Mouse (Mus musculus) left cerebral cortex, adult 18-20 months (tissue): Measurements from ENCODE around the gene Six1. TPM values are rescaled to one million over a fixed set of nuclear protein-coding genes. Genes with fewer than 3 reads are reported as not detected.
"Not testable (repeated sequence)": the region's sequence is repeated elsewhere in the genome, so short reads cannot be mapped to it uniquely, and the experiment has no call there.

Source experiments
- DNase-seq, 2 experiments: peaks; one replicate each; pipeline ENCODE4 v3.0.0; 2021 to 2022; ENCODE audit warnings: low spot score in 2 of 2, mixed read lengths in 1 of 2
- total RNA-seq, 2 experiments: library from RNA; stranded (reverse); gene quantifications; 2 replicates each; pipeline ENCODE4 v1.2.3; 2021

Gene Six1
- total RNA-seq, 2 experiments from 2014 or later: 0.40 to 0.42 TPM

- DNase-seq: no peak
These were observed 18.5 kb downstream of the Six1 start for GRCm38 (mm10) chr12:73034901-73035895.

GRCm38 (mm10) chr12:73032665-73033064 lies 21.0 kb downstream of the Six1 start:
- DNase-seq: no peak

- no peak for DNase-seq
These were observed 22.4 kb downstream of the Six1 start for GRCm38 (mm10) chr12:73031315-73031714.

- no peak for DNase-seq
These were observed 28.2 kb downstream of the Six1 start for GRCm38 (mm10) chr12:73025490-73025889.

GRCm38 (mm10) chr12:73020941-73021340 lies 32.7 kb downstream of the Six1 start:
- DNase-seq: peak; percentile 73 to 83

- DNase-seq: no peak
These were observed 33.3 kb downstream of the Six1 start for GRCm38 (mm10) chr12:73020422-73020821.

GRCm38 (mm10) chr12:73018838-73019237 lies 34.8 kb downstream of the Six1 start:
- DNase-seq: no peak

GRCm38 (mm10) chr12:73016171-73016570 lies 37.5 kb downstream of the Six1 start:
- DNase-seq: no peak

GRCm38 (mm10) chr12:73014311-73014710 lies 39.4 kb downstream of the Six1 start:
- no peak for DNase-seq

- DNase-seq: no peak
These were observed 40.9 kb downstream of the Six1 start for GRCm38 (mm10) chr12:73012824-73013223.

- no peak for DNase-seq
These were observed 41.4 kb downstream of the Six1 start for GRCm38 (mm10) chr12:73012136-73012785.

GRCm38 (mm10) chr12:73002903-73003302 lies 50.8 kb downstream of the Six1 start:
- DNase-seq: not testable (repeated sequence)

- DNase-seq: not testable (repeated sequence)
These were observed 51.4 kb downstream of the Six1 start for GRCm38 (mm10) chr12:73002281-73002680.

GRCm38 (mm10) chr12:72998105-72999001 lies 55.3 kb downstream of the Six1 start:
- no peak for DNase-seq

GRCm38 (mm10) chr12:72996646-72997045 lies 57.0 kb downstream of the Six1 start:
- DNase-seq: no peak

Other genes with a start within 250 kb of the Six1 start
- not detected for gene Six6, start 114.0 kb downstream of the Six1 start, total RNA-seq
- gene 4930447C04Rik, start 113.1 kb downstream of the Six1 start, total RNA-seq: 10 to 100 TPM; 10.1 to 10.2 TPM
- 1 to 10 TPM; 2.9 to 3.9 TPM for gene Six4, start 59.6 kb upstream of the Six1 start, total RNA-seq
- 10 to 100 TPM; 22.6 to 22.9 TPM for gene Mnat1, start 69.8 kb upstream of the Six1 start, total RNA-seq
- gene Trmt5, start 232.8 kb upstream of the Six1 start, total RNA-seq: 10 to 100 TPM; 13.1 to 16.8 TPM
- gene Slc38a6, start 232.9 kb upstream of the Six1 start, total RNA-seq: 10 to 100 TPM in 1 of 2 experiments, 1 to 10 TPM in 1; 8.8 to 13.9 TPM